Mouse (Mus musculus): ENCODE data around the gene Lrrc8d. TPM values are rescaled to one million over a fixed set of nuclear protein-coding genes. Genes with fewer than 3 reads are reported as not detected.

Lrrc8d gene
- polyA plus RNA-seq, 1 experiment = 34.6 TPM

DNA sequence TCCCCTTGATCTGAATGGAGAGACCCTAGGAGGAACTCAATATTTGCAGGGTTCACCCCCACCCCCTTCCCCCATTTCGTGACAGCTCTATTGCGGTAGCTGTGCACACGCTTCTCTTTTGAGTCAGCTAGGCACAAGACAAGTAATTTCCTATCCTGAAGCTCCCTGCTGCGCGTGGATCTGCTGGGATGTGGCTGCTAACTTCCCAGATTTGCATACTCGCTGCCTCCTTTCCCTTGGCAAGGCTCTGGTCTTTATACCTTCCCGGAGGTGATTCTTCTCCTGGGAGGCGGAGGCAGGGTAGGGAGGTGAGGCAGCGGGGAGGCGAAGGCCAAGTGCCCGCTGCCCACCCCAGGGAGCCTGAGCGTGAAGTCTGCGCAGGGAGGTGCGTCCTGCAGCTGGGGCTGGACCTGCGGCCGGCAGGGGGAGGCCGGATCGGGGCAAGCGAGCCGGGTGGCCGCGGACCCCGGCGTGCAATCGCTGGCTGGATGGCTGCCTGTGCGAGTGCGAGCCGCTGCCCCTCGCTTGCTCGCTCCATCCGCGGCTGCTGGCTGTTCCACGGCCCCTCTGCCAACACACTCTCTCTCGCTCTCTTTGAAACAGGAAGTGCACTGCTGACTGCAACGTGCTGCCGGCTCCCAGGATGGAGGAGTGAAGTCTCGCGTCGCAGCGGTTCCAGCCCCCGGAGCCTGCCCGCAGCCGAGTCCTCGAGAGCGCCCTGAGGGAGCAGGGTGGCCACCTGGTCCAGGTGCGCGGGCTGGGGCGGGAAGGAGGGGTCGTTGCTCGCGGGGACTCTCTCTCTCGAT lies 32.1 kb downstream of the Lrrc8d start:
- Histone ChIP-seq H3K9me3 (replicated peaks; ENCODE audit: control insufficient read depth, insufficient read depth, low read length, poor library complexity, severe bottlenecking) (peaks cover 17% of the 10 kb centered on the region), H3K9ac (ENCODE audit: low read depth, poor library complexity, severe bottlenecking) (peak overlapping the region; percentile 21; the same call in 1 of the 2 replicates), H3K27me3 (ENCODE audit: control insufficient read depth, insufficient read depth, low read length, poor library complexity, severe bottlenecking) (no peaks in the 10 kb centered on the region), H3K4me3 (ENCODE audit: low read depth, low read length) (peak overlapping the region; percentile 51), H3K27ac (ENCODE audit: insufficient read depth, low read length) (no peak overlapping the region), H3K36me3 (ENCODE audit: control insufficient read depth, insufficient read depth, low read length, poor library complexity, severe bottlenecking) (peaks cover 22% of the 10 kb centered on the region), H3K4me1 (ENCODE audit: control insufficient read depth, insufficient read depth, low read length) (no peaks in the 10 kb centered on the region)
- TF ChIP-seq EP300 (IDR thresholded peaks at IDR 0.05; ENCODE audit: insufficient read depth, low read depth, low read length) = no peak
- no peak for TF ChIP-seq CTCF (IDR thresholded peaks at IDR 0.05; ENCODE audit: low read depth, low read length)
- TF ChIP-seq POLR2A (IDR thresholded peaks at IDR 0.05; ENCODE audit: insufficient read depth, low read length) = no peak

GRCm38 (mm10) chr5:105732433-105732891 lies 32.7 kb downstream of the Lrrc8d start:
- H3K27me3 ChIP-seq (ENCODE audit: control insufficient read depth, insufficient read depth, low read length, poor library complexity, severe bottlenecking) = no peaks in the 10 kb centered on the region
- H3K27ac ChIP-seq (ENCODE audit: insufficient read depth, low read length) = no peak overlapping the region
- TF ChIP-seq CTCF (IDR thresholded peaks at IDR 0.05; ENCODE audit: low read depth, low read length) = no peak
- no peak for TF ChIP-seq EP300 (IDR thresholded peaks at IDR 0.05; ENCODE audit: insufficient read depth, low read depth, low read length)
- no peak for TF ChIP-seq POLR2A (IDR thresholded peaks at IDR 0.05; ENCODE audit: insufficient read depth, low read length)
- peaks cover 17% of the 10 kb centered on the region for H3K9me3 ChIP-seq (replicated peaks; ENCODE audit: control insufficient read depth, insufficient read depth, low read length, poor library complexity, severe bottlenecking)
- H3K4me3 ChIP-seq (ENCODE audit: low read depth, low read length) = peak overlapping the region; percentile 51
- H3K36me3 ChIP-seq (ENCODE audit: control insufficient read depth, insufficient read depth, low read length, poor library complexity, severe bottlenecking) = peaks cover 22% of the 10 kb centered on the region
- H3K4me1 ChIP-seq (ENCODE audit: control insufficient read depth, insufficient read depth, low read length) = no peaks in the 10 kb centered on the region
- H3K9ac ChIP-seq (ENCODE audit: low read depth, poor library complexity, severe bottlenecking) = peak overlapping the region; percentile 21; the same call in 1 of the 2 replicates

DNA sequence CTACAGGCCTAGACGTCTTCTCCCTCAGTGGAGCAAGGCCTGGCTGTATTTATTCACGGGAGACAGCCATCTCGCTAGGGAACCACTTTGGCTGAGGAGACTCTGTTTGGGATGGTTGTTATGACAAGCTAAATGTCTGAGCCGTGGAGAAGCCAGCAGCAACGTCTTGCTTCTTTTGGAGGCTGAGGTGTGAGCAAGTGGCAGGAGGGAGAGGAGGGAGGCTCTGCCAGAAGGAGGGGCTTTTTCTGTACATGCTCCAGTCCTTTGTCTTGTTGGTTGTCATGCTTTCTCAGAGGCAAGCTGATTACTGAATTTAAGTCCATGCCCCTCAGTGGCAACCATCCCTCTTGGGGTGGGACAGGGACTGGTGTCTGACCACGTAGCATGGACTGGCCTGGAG lies 33.5 kb downstream of the Lrrc8d start:
- Histone ChIP-seq H3K36me3 (ENCODE audit: control insufficient read depth, insufficient read depth, low read length, poor library complexity, severe bottlenecking) (peaks cover 22% of the 10 kb centered on the region), H3K9ac (ENCODE audit: low read depth, poor library complexity, severe bottlenecking) (no peak overlapping the region), H3K4me3 (ENCODE audit: low read depth, low read length) (no peak overlapping the region), H3K27ac (ENCODE audit: insufficient read depth, low read length) (no peak overlapping the region), H3K4me1 (ENCODE audit: control insufficient read depth, insufficient read depth, low read length) (no peaks in the 10 kb centered on the region), H3K27me3 (ENCODE audit: control insufficient read depth, insufficient read depth, low read length, poor library complexity, severe bottlenecking) (no peaks in the 10 kb centered on the region), H3K9me3 (replicated peaks; ENCODE audit: control insufficient read depth, insufficient read depth, low read length, poor library complexity, severe bottlenecking) (peaks cover 17% of the 10 kb centered on the region)
- TF ChIP-seq EP300 (IDR thresholded peaks at IDR 0.05; ENCODE audit: insufficient read depth, low read depth, low read length) = no peak
- no peak for TF ChIP-seq POLR2A (IDR thresholded peaks at IDR 0.05; ENCODE audit: insufficient read depth, low read length)

- Histone ChIP-seq H3K36me3 (ENCODE audit: control insufficient read depth, insufficient read depth, low read length, poor library complexity, severe bottlenecking) (peaks cover 14% of the 10 kb centered on the region), H3K9ac (ENCODE audit: low read depth, poor library complexity, severe bottlenecking) (no peak overlapping the region), H3K4me1 (ENCODE audit: control insufficient read depth, insufficient read depth, low read length) (no peaks in the 10 kb centered on the region), H3K27me3 (ENCODE audit: control insufficient read depth, insufficient read depth, low read length, poor library complexity, severe bottlenecking) (no peaks in the 10 kb centered on the region), H3K27ac (ENCODE audit: insufficient read depth, low read length) (no peak overlapping the region), H3K9me3 (replicated peaks; ENCODE audit: control insufficient read depth, insufficient read depth, low read length, poor library complexity, severe bottlenecking) (no peaks in the 10 kb centered on the region), H3K4me3 (ENCODE audit: low read depth, low read length) (no peak overlapping the region)
- TF ChIP-seq CTCF (IDR thresholded peaks at IDR 0.05; ENCODE audit: low read depth, low read length) = no peak
- TF ChIP-seq EP300 (IDR thresholded peaks at IDR 0.05; ENCODE audit: insufficient read depth, low read depth, low read length) = no peak
- no peak for TF ChIP-seq POLR2A (IDR thresholded peaks at IDR 0.05; ENCODE audit: insufficient read depth, low read length)
These were observed 36.6 kb downstream of the Lrrc8d start for GRCm38 (mm10) chr5:105736365-105736764.

DNA sequence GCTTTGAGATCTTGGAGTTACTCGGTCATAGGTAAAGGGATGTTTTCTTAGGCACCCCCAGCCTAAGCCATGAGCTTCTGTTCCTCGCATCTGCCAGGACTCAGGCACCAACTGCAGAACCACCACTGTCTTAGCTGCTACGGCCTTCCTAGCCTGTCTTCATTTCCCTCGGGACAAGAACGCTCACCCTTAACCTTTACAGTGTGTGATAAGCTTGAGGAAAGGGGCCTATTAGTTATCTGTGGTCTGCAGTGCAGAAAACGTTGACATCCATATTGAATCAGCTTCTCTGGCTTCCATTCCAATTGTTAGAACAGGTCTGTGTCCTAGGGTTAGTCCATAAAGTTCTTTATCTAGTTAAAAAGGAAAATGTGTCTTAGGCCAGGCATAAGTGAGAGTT lies 37.4 kb downstream of the Lrrc8d start:
- Histone ChIP-seq H3K4me1 (ENCODE audit: control insufficient read depth, insufficient read depth, low read length) (no peaks in the 10 kb centered on the region), H3K4me3 (ENCODE audit: low read depth, low read length) (no peak overlapping the region), H3K36me3 (ENCODE audit: control insufficient read depth, insufficient read depth, low read length, poor library complexity, severe bottlenecking) (peaks cover 17% of the 10 kb centered on the region), H3K9me3 (replicated peaks; ENCODE audit: control insufficient read depth, insufficient read depth, low read length, poor library complexity, severe bottlenecking) (no peaks in the 10 kb centered on the region), H3K9ac (ENCODE audit: low read depth, poor library complexity, severe bottlenecking) (no peak overlapping the region), H3K27ac (ENCODE audit: insufficient read depth, low read length) (no peak overlapping the region), H3K27me3 (ENCODE audit: control insufficient read depth, insufficient read depth, low read length, poor library complexity, severe bottlenecking) (no peaks in the 10 kb centered on the region)
- no peak for TF ChIP-seq CTCF (IDR thresholded peaks at IDR 0.05; ENCODE audit: low read depth, low read length)
- no peak for TF ChIP-seq EP300 (IDR thresholded peaks at IDR 0.05; ENCODE audit: insufficient read depth, low read depth, low read length)
- no peak for TF ChIP-seq POLR2A (IDR thresholded peaks at IDR 0.05; ENCODE audit: insufficient read depth, low read length)

DNA sequence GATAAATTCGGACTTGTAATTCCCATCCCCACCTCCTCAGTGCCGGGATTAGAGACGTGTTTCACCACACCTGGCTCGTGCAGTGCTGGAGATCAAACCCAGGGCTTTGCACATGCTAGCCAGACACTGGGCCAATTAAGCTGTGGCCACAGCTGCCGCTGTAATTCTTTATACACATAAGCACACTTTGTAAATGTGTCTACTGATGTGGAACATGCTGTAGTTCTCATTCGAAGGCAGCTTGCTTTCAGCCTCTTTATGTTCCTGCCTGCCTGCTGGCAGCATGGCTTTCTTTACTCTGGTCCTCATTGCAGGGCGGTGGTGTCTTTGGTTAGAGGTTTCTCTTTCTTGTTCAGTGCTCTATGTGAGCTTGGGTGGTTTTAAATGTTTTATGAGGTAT lies 40.7 kb downstream of the Lrrc8d start:
- no peak for TF ChIP-seq EP300 (IDR thresholded peaks at IDR 0.05; ENCODE audit: insufficient read depth, low read depth, low read length)
- no peak for TF ChIP-seq CTCF (IDR thresholded peaks at IDR 0.05; ENCODE audit: low read depth, low read length)
- TF ChIP-seq POLR2A (IDR thresholded peaks at IDR 0.05; ENCODE audit: insufficient read depth, low read length) = no peak
- Histone ChIP-seq H3K9ac (ENCODE audit: low read depth, poor library complexity, severe bottlenecking) (no peak overlapping the region), H3K27ac (ENCODE audit: insufficient read depth, low read length) (no peak overlapping the region), H3K4me1 (ENCODE audit: control insufficient read depth, insufficient read depth, low read length) (peaks cover 1% of the 10 kb centered on the region), H3K9me3 (replicated peaks; ENCODE audit: control insufficient read depth, insufficient read depth, low read length, poor library complexity, severe bottlenecking) (no peaks in the 10 kb centered on the region), H3K4me3 (ENCODE audit: low read depth, low read length) (no peak overlapping the region), H3K27me3 (ENCODE audit: control insufficient read depth, insufficient read depth, low read length, poor library complexity, severe bottlenecking) (no peaks in the 10 kb centered on the region), H3K36me3 (ENCODE audit: control insufficient read depth, insufficient read depth, low read length, poor library complexity, severe bottlenecking) (peaks cover 12% of the 10 kb centered on the region)

Data from ES-Bruce4 (cell line).